ENCODE assay signal across 1 mouse cellular context in the genomic region with DNA sequence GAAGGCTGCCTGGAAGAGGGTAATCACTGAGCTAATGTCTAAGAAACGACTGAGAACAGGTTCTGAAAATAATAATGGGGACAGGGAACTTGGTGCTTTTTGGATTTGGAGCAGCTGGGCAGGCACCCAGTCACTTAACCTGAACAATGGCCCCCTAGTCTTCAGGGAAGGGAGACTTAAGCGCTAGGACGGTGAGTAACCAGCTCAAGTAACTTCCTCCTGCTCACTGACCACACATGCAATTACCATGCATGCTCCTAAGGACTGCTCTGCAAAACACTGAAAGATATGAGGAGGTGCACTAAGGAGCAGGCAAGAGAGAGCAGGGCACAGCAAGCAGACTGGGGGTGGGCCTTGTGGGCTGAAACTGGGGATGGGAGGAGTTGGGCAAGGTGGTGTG.
TF ChIP-seq lines count a peak whose summit lies in the region.

No protein-coding gene starts in this region.

TF ChIP-seq in MEL, 35 proteins besides CTCF, POLR2A, EP300 and RAD21 (continued from another document):
- TF ChIP-seq GATA1 (IDR thresholded peaks at IDR 0.05; ENCODE audit: low read depth, low read length) (no peak), ZMIZ1 (IDR thresholded peaks at IDR 0.05; ENCODE audit: low read depth, low read length) (0 out of 2 replicates have a peak, but pooled peaks have one; percentile 28), MXI1 (IDR thresholded peaks at IDR 0.05; ENCODE audit: low read depth, low read length) (peak; percentile 39; the same call in 1 of the 2 replicates), MAFK (IDR thresholded peaks at IDR 0.05; ENCODE audit: borderline replicate concordance, low read depth, low read length) (no peak), MYB (IDR thresholded peaks at IDR 0.05; ENCODE audit: low read depth, low read length) (no peak), ZKSCAN1 (IDR thresholded peaks at IDR 0.05; ENCODE audit: low read depth, low read length) (no peak), NELFE (IDR thresholded peaks at IDR 0.05; ENCODE audit: low read depth, low read length) (peak; percentile 50; the same call in 1 of the 2 replicates), MAZ (IDR thresholded peaks at IDR 0.05; ENCODE audit: low read depth, low read length) (peak; percentile 76; the same call in 1 of the 2 replicates), GABPA (IDR thresholded peaks at IDR 0.05; ENCODE audit: low read depth, low read length) (no peak), ZNF384 (IDR thresholded peaks at IDR 0.05; ENCODE audit: low read depth, low read length) (no peak), TCF12 (IDR thresholded peaks at IDR 0.05; ENCODE audit: low read depth, low read length) (peak; percentile 47; the same call in 1 of the 2 replicates), JUND (IDR thresholded peaks at IDR 0.05; ENCODE audit: low read depth, low read length) (no peak), KAT2A (conservative IDR thresholded peaks at IDR 0.05; ENCODE audit: low read depth, low read length) (no peak)
TF ChIP-seq in MEL: peak in this region for 11.
